Mouse (Mus musculus): Measurements from ENCODE around the gene Fuz. TPM values are rescaled to one million over a fixed set of nuclear protein-coding genes. Genes with fewer than 3 reads are reported as not detected.

Gene Fuz
- 24.4 and 28.4 TPM in 2 replicates for polyA plus RNA-seq (2016; fragmentation: Nextera tagmentation; extraction: Ambion mirVana)

DNA sequence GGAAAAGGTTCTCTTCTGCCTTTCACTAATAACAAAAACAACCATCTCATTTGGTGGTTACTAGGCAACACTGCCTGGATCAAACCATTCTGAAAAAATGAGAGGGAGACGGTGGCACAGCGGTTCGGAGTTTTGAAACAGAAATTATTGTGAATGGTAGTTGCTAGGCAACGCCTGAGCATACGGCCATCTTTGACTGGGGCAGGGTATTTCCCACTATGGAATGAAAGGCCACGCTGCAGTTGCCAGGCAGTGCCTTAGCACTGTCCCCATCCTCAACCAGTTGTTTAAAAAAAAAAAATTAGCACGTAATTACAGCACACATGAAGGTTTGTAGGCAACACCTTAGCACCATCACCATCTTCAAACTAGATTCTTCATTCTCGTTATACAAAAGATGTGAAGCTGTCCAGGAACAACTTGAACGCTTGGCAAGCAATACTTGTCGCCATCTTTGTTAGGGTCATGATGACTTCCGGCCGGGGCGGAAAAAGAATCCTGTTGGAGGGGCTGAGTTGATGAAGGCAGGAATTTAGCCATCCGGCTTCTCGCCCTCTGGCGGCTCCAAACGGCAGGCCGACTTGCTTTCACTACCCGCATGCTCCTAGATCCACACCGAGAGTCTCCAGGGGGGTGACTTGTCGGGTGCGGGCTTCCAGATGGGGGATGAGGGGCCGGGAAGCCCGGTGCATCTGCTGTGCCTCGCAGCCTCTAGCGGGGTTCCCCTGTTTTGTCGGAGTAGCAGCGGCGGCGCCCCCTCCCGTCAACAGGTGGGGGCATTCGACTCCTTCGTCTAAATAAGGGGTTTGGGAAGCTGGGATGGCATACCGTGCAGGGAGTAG lies at the start of gene Fuz:
TSS of gene Fuz (plus strand) at position 487 of the 842 bp plus-strand sequence.
- Histone ChIP-seq H3K27ac (peak within 1 kb of the TSS; percentile 96), H3K9me3 (no peaks in the 10 kb centered on the region), H3K4me1 (replicated peaks) (peaks cover 77% of the 10 kb centered on the region), H3K36me3 (peaks cover 28% of the 10 kb centered on the region), H3K4me3 (peak within 1 kb of the TSS; percentile 80), H3K27me3 (ENCODE audit: insufficient read depth, poor library complexity, severe bottlenecking) (no peaks in the 10 kb centered on the region)
- peak; percentile 93 for DNase-seq (ENCODE audit: low spot score)
- WGBS, result 1% methylated on average over 34 of the region's 34 CpGs

DNA sequence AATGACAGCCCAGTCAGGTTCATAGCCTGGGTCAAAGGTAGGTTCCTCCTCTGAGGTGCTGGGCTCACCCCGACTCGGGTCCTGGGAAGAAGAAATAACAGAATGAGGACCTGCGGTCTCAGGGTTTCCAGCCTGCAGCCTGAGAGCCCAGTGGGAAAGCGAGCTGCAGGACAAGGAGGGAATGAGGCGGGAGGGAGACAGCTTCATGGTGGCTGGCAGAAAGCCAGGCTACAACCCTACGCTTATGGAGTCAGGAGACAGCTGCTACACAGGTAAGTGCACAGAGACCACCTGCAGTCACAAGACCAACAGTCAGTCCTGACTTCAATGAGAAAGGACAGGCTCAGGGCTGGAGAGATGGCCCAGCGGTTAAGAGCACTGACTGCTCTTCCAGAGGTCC lies 49.1 kb upstream of the Fuz start:
- no peak for DNase-seq (ENCODE audit: low spot score)
- no peak overlapping the region for H3K27ac ChIP-seq
- peaks cover 34% of the 10 kb centered on the region for H3K4me1 ChIP-seq (replicated peaks)
- H3K4me3 ChIP-seq, result 0 out of 2 replicates have a peak overlapping the region, but pooled peaks have one; percentile 4
- H3K27me3 ChIP-seq (ENCODE audit: insufficient read depth, poor library complexity, severe bottlenecking), result peaks cover 8% of the 10 kb centered on the region; the same call in 1 of the 2 replicates
- WGBS, result 92% methylated on average over 7 of the region's 7 CpGs
- H3K36me3 ChIP-seq, result peaks cover 60% of the 10 kb centered on the region
- no peaks in the 10 kb centered on the region for H3K9me3 ChIP-seq

DNA sequence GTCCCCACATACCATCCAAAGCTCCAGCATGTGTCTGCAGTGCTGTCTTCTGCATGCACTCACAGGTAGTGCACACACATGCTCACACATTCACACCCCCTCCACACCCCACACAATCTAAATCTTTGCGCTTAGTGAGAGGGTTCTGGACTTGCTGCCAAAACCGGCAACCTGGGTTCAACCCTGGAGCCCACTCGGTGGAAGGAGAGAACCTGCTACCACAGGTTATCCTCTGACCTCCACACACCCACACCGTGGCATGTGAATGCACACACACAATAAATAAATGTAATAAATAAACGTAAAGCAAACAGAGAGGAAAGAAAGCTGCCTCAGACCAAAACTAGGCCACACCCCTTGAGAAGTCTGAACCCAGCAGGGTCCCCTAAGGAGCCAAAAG lies 48.1 kb upstream of the Fuz start:
- Histone ChIP-seq H3K27ac (peak overlapping the region; percentile 93; the same call in 1 of the 2 replicates), H3K4me3 (peak overlapping the region; percentile 72), H3K36me3 (peaks cover 60% of the 10 kb centered on the region), H3K27me3 (ENCODE audit: insufficient read depth, poor library complexity, severe bottlenecking) (0 out of 2 replicates have a peak, but pooled peaks cover under 1% of the 10 kb centered on the region), H3K4me1 (replicated peaks) (peaks cover 39% of the 10 kb centered on the region), H3K9me3 (no peaks in the 10 kb centered on the region)
- DNase-seq (ENCODE audit: low spot score), result no peak
- WGBS, result 78% methylated on average over 5 of the region's 5 CpGs

DNA sequence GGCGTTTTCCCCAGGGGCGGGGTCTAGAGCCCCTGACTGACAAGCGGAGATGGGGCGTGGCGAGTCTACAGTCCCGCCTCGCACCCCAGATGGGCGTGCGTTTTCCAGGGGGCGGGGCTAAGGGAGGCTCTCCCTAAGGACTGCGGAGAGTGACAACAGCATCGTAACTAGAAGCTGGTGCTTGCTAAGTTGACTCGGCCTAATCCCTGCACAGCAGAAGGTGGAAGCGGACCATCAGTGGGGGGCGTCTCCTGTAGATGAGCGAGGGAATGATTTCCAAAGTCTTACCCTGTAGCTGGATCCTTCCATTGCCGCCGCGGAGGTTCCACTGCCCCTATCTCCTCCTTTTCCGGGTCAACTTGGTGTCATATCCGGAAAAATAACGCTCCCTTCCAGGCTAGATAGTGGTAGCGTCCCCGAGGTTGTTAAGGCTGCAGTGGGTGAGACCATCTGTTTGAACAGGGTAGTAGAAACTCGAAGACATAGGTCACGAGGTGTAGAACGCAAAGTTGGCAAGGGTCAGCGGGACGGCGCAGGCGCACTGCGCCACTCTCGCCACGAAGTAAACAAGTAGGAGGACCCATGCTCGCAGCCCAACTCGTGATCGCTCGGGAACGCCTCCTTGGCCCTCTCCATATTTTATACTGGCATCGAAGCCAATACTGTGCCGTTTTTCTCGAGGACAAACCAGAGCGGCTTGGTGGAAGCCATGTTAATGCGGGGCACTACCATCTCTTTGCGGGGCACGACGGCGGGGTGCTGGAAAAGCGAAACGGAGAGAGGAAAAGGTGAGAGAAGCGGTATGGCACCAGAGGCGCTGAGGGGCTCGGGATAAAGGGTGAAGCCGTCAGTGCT lies 47.1 kb upstream of the Fuz start, which contains the start of the genes Akt1s1 and Tbc1d17:
TSS of gene Akt1s1 (plus strand) at position 431 of the 855 bp plus-strand sequence.
TSS of gene Tbc1d17 (minus strand) at position 519 of the 855 bp plus-strand sequence.
- Histone ChIP-seq H3K4me3 (peak within 1 kb of the TSS; percentile 72), H3K27me3 (ENCODE audit: insufficient read depth, poor library complexity, severe bottlenecking) (no peaks in the 10 kb centered on the region), H3K4me1 (replicated peaks) (peaks cover 50% of the 10 kb centered on the region), H3K36me3 (peaks cover 60% of the 10 kb centered on the region), H3K27ac (peak within 1 kb of the TSS; percentile 93), H3K9me3 (no peaks in the 10 kb centered on the region)
- DNase-seq (ENCODE audit: low spot score), result peak; percentile 96
- WGBS, result under 1% methylated on average over 54 of the region's 54 CpGs

DNA sequence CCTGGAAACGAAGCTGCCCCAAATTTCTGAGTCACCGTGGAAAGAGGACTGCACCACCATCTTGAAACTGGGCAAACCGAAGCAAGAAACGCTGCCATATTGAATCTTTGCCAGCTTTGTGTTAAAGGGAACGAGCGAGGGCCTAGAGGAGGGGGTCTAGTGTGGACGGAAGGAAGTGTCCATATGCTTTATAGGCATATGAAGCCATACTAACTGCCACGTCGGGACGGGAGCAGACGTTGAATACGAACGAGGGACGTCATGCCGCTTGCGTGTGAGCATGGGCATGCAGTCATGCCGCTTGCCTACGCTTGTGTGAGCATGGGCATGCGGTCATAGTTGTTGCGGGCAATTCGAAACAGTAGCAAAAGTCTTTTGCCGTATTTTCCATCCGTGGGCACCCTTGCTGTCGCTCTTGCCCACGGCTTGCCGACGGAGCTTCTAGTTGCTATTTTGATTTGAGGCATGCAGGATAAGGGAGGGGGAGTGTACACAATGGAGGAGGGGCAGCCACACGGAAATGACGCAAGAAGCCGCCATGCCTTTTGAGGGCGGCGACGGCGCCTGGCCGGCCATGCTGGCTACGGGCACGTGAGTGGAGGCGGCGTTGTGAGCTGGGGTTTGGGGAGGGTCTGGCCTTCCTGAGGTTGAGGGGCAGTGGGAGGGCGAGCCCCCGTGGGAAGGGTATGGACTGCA lies 46.3 kb upstream of the Fuz start:
- Histone ChIP-seq H3K36me3 (peaks cover 52% of the 10 kb centered on the region), H3K27me3 (ENCODE audit: insufficient read depth, poor library complexity, severe bottlenecking) (no peaks in the 10 kb centered on the region), H3K4me3 (peak overlapping the region; percentile 72), H3K4me1 (replicated peaks) (peaks cover 57% of the 10 kb centered on the region), H3K27ac (peak overlapping the region; percentile 93), H3K9me3 (no peaks in the 10 kb centered on the region)
- under 1% methylated on average over 41 of the region's 41 CpGs for WGBS
- DNase-seq (ENCODE audit: low spot score), result peak; percentile 90

DNA sequence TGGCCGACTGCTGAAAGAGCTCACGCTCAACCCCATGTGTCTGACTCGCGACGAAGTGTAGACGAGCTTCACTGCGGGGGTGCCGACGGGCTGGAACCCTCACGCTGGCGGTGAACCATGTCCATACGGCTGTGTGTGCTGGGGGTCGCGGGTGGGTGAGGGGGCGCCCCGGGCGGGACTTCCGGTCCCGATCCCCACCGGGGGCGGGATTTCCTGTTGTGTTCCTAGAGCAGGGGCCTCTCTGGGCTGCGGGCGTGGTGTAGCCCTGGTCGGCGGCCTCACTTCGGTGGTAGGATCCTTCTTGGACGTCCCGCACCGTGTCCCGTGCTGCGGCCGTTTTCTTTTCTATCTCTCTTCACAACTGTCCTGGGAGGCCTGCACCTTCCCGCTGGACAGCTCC lies 45.7 kb upstream of the Fuz start:
- WGBS, result under 1% methylated on average over 33 of the region's 33 CpGs
- Histone ChIP-seq H3K36me3 (peaks cover 46% of the 10 kb centered on the region), H3K27ac (peak overlapping the region; percentile 93), H3K4me3 (peak overlapping the region; percentile 72), H3K27me3 (ENCODE audit: insufficient read depth, poor library complexity, severe bottlenecking) (no peaks in the 10 kb centered on the region), H3K4me1 (replicated peaks) (peaks cover 63% of the 10 kb centered on the region), H3K9me3 (no peaks in the 10 kb centered on the region)
- peak; percentile 85 for DNase-seq (ENCODE audit: low spot score)

DNA sequence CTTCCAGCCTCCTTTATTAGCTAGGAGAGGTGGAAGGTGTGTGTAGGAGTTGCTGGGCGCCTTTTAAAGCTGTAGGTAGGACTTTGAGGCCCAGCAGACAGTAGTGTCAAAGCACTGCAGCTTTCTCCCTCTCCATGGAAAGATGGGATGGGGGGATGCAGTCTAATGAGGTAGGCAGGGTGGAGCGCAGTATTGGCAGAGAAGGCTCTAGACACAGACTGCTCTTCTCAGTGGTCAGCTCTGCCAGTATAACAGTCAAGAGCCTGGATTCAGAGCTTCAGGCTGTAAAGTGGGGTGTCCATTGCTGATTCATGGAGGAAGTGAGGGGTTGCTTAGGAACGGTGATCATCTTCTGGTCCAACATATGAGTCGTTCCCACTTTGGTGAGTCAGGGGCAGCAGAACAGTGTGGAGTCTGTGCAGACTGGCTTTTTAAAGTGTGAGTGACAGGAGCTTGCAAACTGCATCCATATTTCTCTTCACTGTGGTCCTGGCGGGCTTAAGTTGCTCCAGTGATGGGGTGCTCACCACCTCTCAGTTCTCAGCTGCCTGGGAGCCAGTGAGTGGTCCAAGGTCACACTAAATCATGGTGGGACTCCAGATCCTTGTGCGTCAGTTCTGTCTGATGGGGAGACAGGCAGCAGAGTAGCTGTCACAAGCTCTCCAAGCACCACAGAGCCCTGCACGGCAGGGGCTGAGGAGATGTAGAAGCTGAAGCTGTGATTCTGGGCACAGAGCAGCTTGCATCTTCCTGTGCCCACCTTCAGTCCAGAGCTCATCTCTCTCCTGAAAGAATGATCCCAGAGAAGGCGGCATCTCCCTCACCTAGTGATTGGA lies 44.9 kb upstream of the Fuz start:
- no peaks in the 10 kb centered on the region for H3K9me3 ChIP-seq
- WGBS, result 82% methylated on average over 8 of the region's 8 CpGs
- H3K36me3 ChIP-seq, result peaks cover 38% of the 10 kb centered on the region
- peak overlapping the region; percentile 72 for H3K4me3 ChIP-seq
- H3K4me1 ChIP-seq (replicated peaks), result peaks cover 72% of the 10 kb centered on the region
- no peaks in the 10 kb centered on the region for H3K27me3 ChIP-seq (ENCODE audit: insufficient read depth, poor library complexity, severe bottlenecking)
- DNase-seq (ENCODE audit: low spot score), result no peak
- peak overlapping the region; percentile 93 for H3K27ac ChIP-seq

DNA sequence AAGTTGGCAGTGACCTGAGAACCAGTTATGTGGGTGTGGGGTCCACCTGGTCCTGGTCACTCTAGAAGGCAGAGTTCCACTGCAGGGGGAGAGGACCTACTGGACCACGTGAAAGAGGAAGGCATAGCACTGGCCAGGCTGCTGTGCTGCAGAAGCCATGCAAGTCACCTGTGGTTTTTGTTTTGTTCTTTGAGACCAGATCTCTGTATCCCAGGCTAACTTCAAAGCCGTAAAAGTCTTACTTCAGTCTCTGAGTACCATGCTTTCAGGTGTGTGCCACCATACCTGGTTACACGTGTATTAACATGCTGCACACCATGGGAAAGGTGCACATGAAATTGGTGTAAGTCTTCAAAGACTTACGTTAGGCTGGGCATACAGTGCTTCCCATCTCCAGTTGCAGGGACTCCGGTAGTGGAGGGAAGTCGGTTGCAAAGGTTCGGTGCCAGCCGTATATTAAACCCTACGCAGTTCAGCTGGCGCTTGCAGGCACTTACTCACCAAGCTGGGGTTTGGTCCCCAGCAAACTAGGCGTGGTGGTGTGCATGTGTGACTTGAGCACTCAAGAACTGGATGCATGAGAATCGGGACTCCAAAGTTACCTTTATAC lies 44.1 kb upstream of the Fuz start:
- H3K4me3 ChIP-seq, result peak overlapping the region; percentile 72

DNA sequence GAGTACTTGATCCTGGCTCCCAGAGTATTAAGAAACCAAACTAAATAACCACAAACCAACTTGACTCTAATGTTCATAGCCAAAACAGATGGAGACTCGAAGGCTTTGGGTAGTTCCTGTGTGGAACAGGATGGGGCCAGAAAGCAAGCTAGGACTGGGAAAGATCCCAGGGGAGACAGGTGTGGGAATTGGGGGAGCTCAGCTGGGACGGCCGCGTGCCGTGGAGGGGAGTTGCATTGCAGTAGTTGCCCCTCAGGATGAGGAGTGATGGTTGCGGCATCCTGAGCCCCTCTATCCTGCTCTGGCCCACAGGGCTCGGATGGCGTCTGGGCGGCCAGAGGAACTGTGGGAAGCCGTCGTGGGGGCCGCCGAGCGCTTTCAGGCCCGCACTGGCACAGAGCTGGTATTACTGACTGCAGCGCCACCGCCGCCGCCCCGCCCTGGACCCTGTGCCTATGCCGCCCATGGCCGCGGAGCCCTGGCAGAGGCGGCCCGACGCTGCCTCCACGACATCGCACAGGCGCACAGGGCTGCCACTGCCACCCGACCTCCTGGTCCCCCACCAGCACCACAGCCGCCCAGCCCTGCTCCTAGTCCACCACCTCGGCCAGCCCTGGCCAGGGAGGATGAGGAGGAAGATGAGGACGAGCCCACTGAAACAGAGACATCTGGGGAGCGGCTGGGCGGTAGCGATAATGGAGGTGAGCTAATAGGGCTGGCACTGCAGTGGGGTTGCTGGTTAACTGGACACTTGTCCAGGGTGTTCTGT lies 43.4 kb upstream of the Fuz start:
- Histone ChIP-seq H3K4me1 (replicated peaks) (peaks cover 83% of the 10 kb centered on the region), H3K27ac (no peak overlapping the region), H3K36me3 (peaks cover 27% of the 10 kb centered on the region), H3K4me3 (peak overlapping the region; percentile 58; the same call in 1 of the 2 replicates), H3K9me3 (no peaks in the 10 kb centered on the region), H3K27me3 (ENCODE audit: insufficient read depth, poor library complexity, severe bottlenecking) (no peaks in the 10 kb centered on the region)
- 90% methylated on average over 36 of the region's 36 CpGs for WGBS
- no peak for DNase-seq (ENCODE audit: low spot score)

More for the DNA sequence above, 44.1 kb upstream of the Fuz start:
- Histone ChIP-seq H3K36me3 (peaks cover 30% of the 10 kb centered on the region), H3K27me3 (ENCODE audit: insufficient read depth, poor library complexity, severe bottlenecking) (no peaks in the 10 kb centered on the region), H3K9me3 (no peaks in the 10 kb centered on the region), H3K27ac (no peak overlapping the region), H3K4me1 (replicated peaks) (peaks cover 79% of the 10 kb centered on the region)
- 93% methylated on average over 12 of the region's 12 CpGs for WGBS
- DNase-seq (ENCODE audit: low spot score), result no peak

DNA sequence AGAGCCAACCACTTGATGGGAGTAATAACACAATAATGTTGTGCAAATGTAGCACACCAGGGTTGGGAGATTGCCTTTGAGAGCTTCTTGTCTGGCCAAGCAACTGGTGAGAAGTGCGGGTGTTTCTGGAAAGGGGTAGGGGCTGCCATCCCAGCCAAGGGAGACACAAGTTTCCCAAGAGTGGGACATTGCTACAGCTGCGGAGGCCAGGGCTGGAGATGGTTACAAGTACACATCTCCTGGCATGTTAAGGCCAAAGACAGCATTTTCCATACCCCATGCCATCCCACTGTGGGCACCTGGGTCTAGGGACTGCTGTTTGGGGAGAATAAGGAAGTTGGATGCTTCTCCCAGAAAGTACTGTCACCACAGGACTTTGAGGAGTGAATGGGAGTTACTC lies 42.8 kb upstream of the Fuz start:
- WGBS, result 92% methylated on average over 2 of the region's 2 CpGs
- H3K9me3 ChIP-seq, result no peaks in the 10 kb centered on the region
- DNase-seq (ENCODE audit: low spot score), result no peak
- no peaks in the 10 kb centered on the region for H3K27me3 ChIP-seq (ENCODE audit: insufficient read depth, poor library complexity, severe bottlenecking)
- no peak overlapping the region; the same call in 1 of the 2 replicates for H3K27ac ChIP-seq
- peak overlapping the region; percentile 58 for H3K4me3 ChIP-seq
- peaks cover 83% of the 10 kb centered on the region for H3K4me1 ChIP-seq (replicated peaks)
- H3K36me3 ChIP-seq, result peaks cover 27% of the 10 kb centered on the region

Measured in hindbrain, embryonic 10.5 days (tissue).